Mouse (Mus musculus): ENCODE data around the gene Rassf3.

DNA sequence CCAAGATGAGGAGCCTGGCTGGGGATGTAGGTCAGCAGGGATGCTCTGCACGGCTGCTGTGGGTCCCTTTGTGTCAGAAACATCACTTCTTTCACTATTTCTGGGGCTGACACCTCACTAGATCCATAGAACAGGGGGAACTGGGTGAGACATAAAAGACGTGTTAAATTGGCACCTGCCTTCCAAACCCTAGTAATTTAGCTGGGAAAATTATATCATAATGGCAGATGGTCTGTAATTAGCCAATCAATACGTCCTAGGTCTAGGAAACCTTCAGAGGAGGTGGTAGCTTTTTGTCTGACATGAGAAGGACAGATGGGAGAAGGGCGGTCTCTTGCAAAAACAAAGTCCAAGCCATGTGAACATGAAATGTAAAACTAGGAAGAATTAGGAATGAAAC lies 11.6 kb upstream of the Rassf3 start:
- TF ChIP-seq ZMIZ1 (IDR thresholded peaks at IDR 0.05; ENCODE audit: low read depth, low read length) (no peak), PAX5 (IDR thresholded peaks at IDR 0.05; ENCODE audit: low read length) (no peak), MXI1 (IDR thresholded peaks at IDR 0.05; ENCODE audit: low read depth, low read length) (no peak), CTCF (conservative IDR thresholded peaks at IDR 0.05 in 1 of 2, IDR thresholded peaks at IDR 0.05 in 1 of 2; ENCODE audit: low read depth in 2 of 2, low read length in 2 of 2) (no peak), HCFC1 (IDR thresholded peaks at IDR 0.05; ENCODE audit: low read depth, low read length) (no peak), EP300 (IDR thresholded peaks at IDR 0.05; ENCODE audit: low read length) (no peak), RAD21 (IDR thresholded peaks at IDR 0.05; ENCODE audit: low read depth, low read length) (no peak)

Measured in CH12.LX (cell line).